Mouse (Mus musculus) lung, adult 10 weeks (tissue): ENCODE data around the gene Map2k6. TPM values are rescaled to one million over a fixed set of nuclear protein-coding genes. Genes with fewer than 3 reads are reported as not detected.

Source experiments
- polyA plus RNA-seq: library from polyadenylated mRNA; stranded (reverse); fragments of 350-450 nt; fragmentation: Illumina TruSeq; extraction: RNeasy Lipid Tissue Mini Kit (QIAGEN cat#74804); gene quantifications from one replicate; pipeline ENCODE4 v1.2.3, GENCODE M21; 2014; ENCODE audit warnings: low read depth, low replicate concordance; ENCODE audit not compliant: insufficient read depth

Map2k6 gene
- polyA plus RNA-seq: 2.4 TPM

DNA sequence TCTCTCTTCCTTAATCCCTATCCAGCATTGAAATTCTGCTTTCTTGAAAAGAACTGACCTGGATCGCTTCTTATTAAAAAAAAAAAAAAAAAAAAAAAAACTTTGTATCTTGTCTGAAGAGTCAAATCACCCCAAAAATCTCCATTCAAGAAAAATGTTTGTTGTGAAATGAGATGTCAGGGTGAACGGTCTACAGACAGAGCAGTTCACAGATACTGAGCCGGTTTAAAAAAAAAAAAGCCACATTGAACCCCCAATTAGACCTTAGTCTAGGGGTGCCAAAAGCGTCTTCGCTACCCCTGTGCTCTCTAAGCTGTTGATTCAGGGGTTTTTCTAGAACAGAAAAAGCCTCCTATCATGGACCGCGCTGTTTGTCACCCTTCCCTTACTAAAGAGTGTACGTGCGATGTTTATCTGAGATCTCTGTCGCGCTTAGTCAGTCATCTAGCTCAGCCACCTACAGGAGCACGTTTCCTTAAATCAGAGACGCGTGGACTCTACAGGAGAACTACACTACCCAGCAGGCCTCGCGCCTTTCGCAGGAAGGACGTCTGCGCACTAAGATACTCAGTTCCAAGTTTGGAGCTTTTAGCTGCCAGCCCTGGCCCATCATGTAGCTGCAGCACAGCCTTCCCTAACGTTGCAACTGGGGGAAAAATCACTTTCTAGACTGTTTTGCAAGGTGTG is at the start of gene Map2k6:
Map2k6 (plus strand) TSS at position 570 of the 687 bp plus-strand sequence.

Other genes starting within 250 kb of the Map2k6 start
- gene Abca9, start 230.9 kb upstream of the Map2k6 start, polyA plus RNA-seq: 2.0 TPM
- 0.69 TPM for gene Abca6, start 147.3 kb upstream of the Map2k6 start, polyA plus RNA-seq
- 5.2 TPM for gene Abca5, start 61.4 kb upstream of the Map2k6 start, polyA plus RNA-seq